Mouse (Mus musculus) midbrain, embryonic 11.5 days (tissue): Measurements from ENCODE around the gene Pcolce. TPM values are rescaled to one million over a fixed set of nuclear protein-coding genes. Genes with fewer than 3 reads are reported as not detected.
A peak's percentile ranks its signal among the peaks of the same experiment; 100 is the strongest.

Experiments
- ATAC-seq: fragments of 200-750 bp; cut with Nextera tagmentation; 2 replicates; pipeline ENCODE4 v1.8.0; 2017; ENCODE audit warnings: moderate TSS enrichment, moderate library complexity; ENCODE audit not compliant: low FRiP score
- DNase-seq: peaks from one replicate; pipeline ENCODE4 v3.0.0; 2015; ENCODE audit warnings: low spot score; ENCODE audit errors: missing footprints
- H3K27ac ChIP-seq: fragments of 300-500 bp; sonication (generic); 2 replicates; pipeline ENCODE4 v1.5.1; 2014; ENCODE audit warnings: low read depth, low read length
- H3K27me3 ChIP-seq: fragments of 300-500 bp; sonication (generic); 2 replicates; pipeline ENCODE4 v1.6.1; 2014; ENCODE audit warnings: mild to moderate bottlenecking, low read length, moderate library complexity, mixed read lengths; ENCODE audit not compliant: control insufficient read depth, insufficient read depth
- H3K36me3 ChIP-seq: fragments of 300-500 bp; sonication (generic); 2 replicates; pipeline ENCODE4 v1.6.1; 2014; ENCODE audit warnings: mild to moderate bottlenecking, low read length, moderate library complexity, mixed read lengths; ENCODE audit not compliant: control insufficient read depth, insufficient read depth
- H3K4me1 ChIP-seq: fragments of 300-500 bp; sonication (generic); 2 replicates; pipeline ENCODE4 v1.6.1; 2014; ENCODE audit warnings: low read length; ENCODE audit not compliant: control insufficient read depth, insufficient read depth
- H3K4me2 ChIP-seq: fragments of 300-500 bp; sonication (generic); 2 replicates; pipeline ENCODE4 v1.6.1; 2014; ENCODE audit warnings: mild to moderate bottlenecking, moderate library complexity
- H3K4me3 ChIP-seq: fragments of 300-500 bp; sonication (generic); 2 replicates; pipeline ENCODE4 v1.5.1; 2014; ENCODE audit warnings: low read depth, low read length
- H3K9ac ChIP-seq: fragments of 300-500 bp; sonication (generic); 2 replicates; pipeline ENCODE4 v1.6.1; 2014; ENCODE audit warnings: low read length
- H3K9me3 ChIP-seq: fragments of 300-500 bp; sonication (generic); 2 replicates; pipeline ENCODE4 v1.6.1; 2016; ENCODE audit warnings: low read length; ENCODE audit not compliant: control insufficient read depth
- WGBS: fragments of 180-500 bp; shearing (Covaris S2); extraction: QIAGEN DNeasy Blood & Tissue Kit; methylation state at CpG from one replicate; pipeline ENCODE4 v1.1.7; 2014; 5-methylcytosine and 5-hydroxymethylcytosine counted together
- polyA plus RNA-seq: library from polyadenylated mRNA; unstranded; fragments of >200 nt; fragmentation: Nextera tagmentation; extraction: Ambion mirVana; gene quantifications from 2 replicates; pipeline ENCODE4 v1.2.1, GENCODE M21; 2014

The Pcolce gene
- polyA plus RNA-seq, 1 experiment from 2014 or later, result 58.8 TPM

DNA sequence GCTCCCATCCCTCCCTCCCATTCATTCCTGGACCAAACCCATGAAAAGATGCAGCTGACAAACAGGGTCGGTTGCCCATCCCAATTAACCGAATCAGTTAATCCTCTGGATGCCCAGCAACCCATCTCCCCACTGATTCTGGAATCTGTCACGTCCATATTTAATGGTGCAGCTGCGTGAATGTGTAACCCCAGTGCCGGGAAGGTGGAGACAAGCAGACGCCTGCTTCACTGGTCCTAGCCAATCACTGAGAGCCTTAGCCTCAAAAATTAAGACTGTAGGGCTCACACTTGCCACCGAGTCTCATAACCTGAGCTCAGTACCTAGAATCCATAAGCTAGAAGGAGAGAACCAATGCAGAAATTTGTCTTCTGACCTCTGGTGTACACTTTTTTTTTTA is 17.7 kb downstream of the Pcolce start:
- H3K27me3 ChIP-seq, result no peaks in the 10 kb centered on the region
- H3K9me3 ChIP-seq, result no peaks in the 10 kb centered on the region
- DNase-seq, result peak; percentile 76
- H3K4me1 ChIP-seq, result peaks cover 9% of the 10 kb centered on the region
- no peak overlapping the region for H3K9ac ChIP-seq
- no peak for ATAC-seq
- H3K36me3 ChIP-seq, result no peaks in the 10 kb centered on the region; the same call in 1 of the 2 replicates
- no peak overlapping the region for H3K27ac ChIP-seq
- no peak overlapping the region for H3K4me2 ChIP-seq
- 86% methylated on average over 7 of the region's 7 CpGs for WGBS
- H3K4me3 ChIP-seq, result no peak overlapping the region

DNA sequence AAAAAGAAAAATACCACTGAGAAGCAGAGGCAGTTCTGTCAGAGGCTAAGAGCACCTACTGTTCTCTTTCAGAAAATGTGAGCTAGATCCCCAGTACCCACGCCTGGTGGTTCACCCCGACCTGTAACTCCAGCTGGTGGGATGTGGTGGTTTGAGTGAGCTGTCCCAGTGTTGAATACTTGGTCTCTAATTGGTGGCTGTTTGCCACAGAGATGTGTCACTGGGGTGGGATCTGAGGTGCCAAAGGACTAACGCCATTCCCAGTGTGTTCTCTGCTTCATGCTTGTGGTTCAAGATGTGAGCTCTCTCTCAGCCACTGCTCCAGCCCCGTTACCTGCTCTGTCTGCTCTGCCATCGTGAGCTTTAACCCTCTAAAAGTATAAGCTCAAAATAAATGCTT is 23.1 kb downstream of the Pcolce start:
- Histone ChIP-seq H3K9ac (no peak overlapping the region), H3K9me3 (no peaks in the 10 kb centered on the region; the same call in 1 of the 2 replicates), H3K36me3 (no peaks in the 10 kb centered on the region), H3K27me3 (no peaks in the 10 kb centered on the region), H3K27ac (no peak overlapping the region), H3K4me2 (no peak overlapping the region), H3K4me1 (no peaks in the 10 kb centered on the region), H3K4me3 (no peak overlapping the region)
- WGBS, result 81% methylated on average over 5 of the region's 5 CpGs
- DNase-seq, result no peak
- no peak for ATAC-seq

DNA sequence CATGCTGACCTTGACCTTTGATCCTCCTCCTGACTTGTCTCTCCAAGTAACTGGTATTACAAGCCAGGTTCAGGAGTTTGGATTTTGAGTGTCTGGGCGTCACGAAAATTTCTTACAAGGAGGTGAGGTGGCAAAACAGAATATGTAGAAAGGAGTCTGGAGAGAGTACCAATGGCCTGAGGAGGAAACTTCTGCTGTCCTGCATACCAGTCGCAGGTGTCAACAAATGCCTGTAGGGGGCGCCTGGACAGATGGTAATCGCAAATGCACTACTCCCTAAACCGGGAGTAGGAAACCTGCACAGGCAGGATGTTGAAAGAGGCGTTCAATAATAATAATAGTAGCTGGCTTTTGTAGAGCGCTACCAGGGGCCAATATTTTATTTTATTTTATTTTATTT is 28.6 kb downstream of the Pcolce start:
- Histone ChIP-seq H3K27me3 (peaks cover 2% of the 10 kb centered on the region; the same call in 1 of the 2 replicates), H3K4me2 (no peak overlapping the region), H3K9me3 (no peaks in the 10 kb centered on the region; the same call in 1 of the 2 replicates), H3K36me3 (no peaks in the 10 kb centered on the region), H3K4me1 (no peaks in the 10 kb centered on the region), H3K4me3 (no peak overlapping the region), H3K27ac (no peak overlapping the region), H3K9ac (no peak overlapping the region)
- WGBS, result 33% methylated on average over 8 of the region's 8 CpGs
- no peak for ATAC-seq
- DNase-seq, result peak; percentile 86

DNA sequence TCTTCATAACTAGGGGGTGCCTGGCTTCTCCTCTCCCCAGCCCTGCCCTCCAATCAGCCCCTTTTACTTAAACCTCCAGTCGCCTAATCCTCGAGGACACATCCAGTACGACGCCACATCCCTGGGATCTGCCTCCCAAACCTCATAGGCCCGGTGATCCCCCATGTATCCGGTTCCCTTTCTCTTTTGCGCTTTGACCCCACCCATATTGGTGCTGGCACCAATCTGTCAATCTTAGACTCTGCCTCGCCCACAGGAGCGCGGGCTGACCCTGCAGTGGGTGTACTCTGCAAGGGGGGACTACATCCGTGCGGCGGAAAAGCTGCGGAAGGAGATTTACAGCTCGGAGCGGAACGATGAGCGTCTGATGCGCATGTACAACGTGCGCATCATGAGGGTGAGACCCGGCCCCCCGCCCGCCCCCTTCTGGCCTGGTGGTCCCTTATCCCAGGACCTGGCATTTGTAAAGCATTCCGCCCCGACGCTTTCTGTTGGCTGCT is 29.9 kb downstream of the Pcolce start:
- peaks cover 2% of the 10 kb centered on the region; the same call in 1 of the 2 replicates for H3K27me3 ChIP-seq
- 10% methylated on average over 27 of the region's 27 CpGs for WGBS

DNA sequence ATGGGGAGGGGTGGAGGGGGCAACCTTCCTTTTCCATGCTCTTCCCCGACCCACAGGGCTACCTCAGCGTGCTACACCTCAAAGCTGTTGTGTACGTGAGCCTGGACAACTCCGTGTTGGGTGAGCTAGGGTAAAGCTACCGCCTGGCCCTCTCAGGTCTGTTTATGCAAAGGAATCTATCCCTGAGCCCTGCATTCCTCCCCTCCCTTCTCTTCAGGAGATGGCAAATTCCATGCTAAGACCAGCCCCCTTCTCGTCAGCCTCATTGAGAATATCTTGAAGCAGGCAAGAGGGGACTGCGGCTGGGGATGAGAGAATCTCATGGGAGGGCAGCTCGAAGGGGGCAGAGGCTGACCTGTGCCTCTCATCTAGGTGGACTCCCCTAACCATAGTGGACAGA is 30.9 kb downstream of the Pcolce start:
- Histone ChIP-seq H3K27ac (no peak overlapping the region), H3K36me3 (no peaks in the 10 kb centered on the region), H3K27me3 (peaks cover 2% of the 10 kb centered on the region; the same call in 1 of the 2 replicates), H3K4me3 (no peak overlapping the region), H3K9ac (no peak overlapping the region), H3K9me3 (no peaks in the 10 kb centered on the region), H3K4me1 (no peaks in the 10 kb centered on the region), H3K4me2 (no peak overlapping the region)
- no peak for DNase-seq
- WGBS, result 41% methylated on average over 8 of the region's 8 CpGs
- ATAC-seq, result 0 out of 2 replicates have a peak, but pooled peaks have one; percentile 33

More for the DNA sequence above, 29.9 kb downstream of the Pcolce start:
- peak overlapping the region; percentile 45 for H3K4me2 ChIP-seq
- H3K36me3 ChIP-seq, result no peaks in the 10 kb centered on the region
- H3K9ac ChIP-seq, result peak overlapping the region; percentile 49; the same call in 1 of the 2 replicates
- H3K4me1 ChIP-seq, result no peaks in the 10 kb centered on the region
- H3K9me3 ChIP-seq, result no peaks in the 10 kb centered on the region; the same call in 1 of the 2 replicates
- DNase-seq (peak; percentile 93), ATAC-seq (peak; percentile 72)
- no peak overlapping the region for H3K27ac ChIP-seq
- H3K4me3 ChIP-seq, result peak overlapping the region; percentile 24

DNA sequence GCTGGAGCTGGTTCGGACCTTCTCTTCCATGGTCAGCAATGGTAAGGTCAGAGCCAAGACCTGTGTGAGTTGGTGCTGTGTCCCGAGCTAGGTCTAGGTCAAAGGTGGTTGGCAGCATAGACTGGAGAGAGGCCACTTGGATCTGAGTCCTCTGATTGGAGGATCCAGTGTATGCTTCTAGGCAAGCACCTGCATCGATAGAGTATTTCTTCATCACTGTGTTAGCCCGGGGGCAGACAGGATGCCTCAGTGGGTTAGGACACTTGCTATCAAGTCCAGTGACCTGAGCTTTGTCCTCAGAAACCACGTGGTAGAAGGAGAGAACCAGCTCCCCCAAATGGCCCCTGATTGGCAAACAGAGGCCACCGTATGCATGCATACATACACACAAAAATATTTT is 33.3 kb downstream of the Pcolce start:
- H3K9me3 ChIP-seq, result no peaks in the 10 kb centered on the region

DNA sequence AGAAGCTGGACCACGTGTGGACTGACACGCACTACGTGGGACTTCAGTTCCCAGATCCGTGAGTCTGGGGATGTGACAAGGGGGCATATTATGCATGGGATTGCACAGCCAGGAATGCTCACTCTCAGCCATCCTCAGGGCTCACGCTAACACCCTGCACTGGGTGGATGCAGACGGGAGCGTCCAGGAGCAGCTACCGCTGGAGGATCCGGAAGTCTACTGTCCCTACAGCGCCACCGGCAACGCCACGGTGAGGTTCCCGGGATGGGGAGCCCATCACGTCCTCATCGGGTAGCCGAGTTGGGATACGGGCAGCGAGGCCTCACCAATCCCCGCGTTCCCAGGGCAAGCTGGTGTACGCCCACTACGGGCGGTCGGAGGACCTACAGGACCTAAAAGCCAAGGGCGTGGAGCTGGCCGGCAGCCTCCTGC is 39.1 kb downstream of the Pcolce start:
- Histone ChIP-seq H3K27me3 (no peaks in the 10 kb centered on the region), H3K27ac (no peak overlapping the region), H3K4me2 (peak overlapping the region; percentile 48), H3K9ac (peak overlapping the region; percentile 50), H3K36me3 (no peaks in the 10 kb centered on the region), H3K4me1 (peaks cover 7% of the 10 kb centered on the region), H3K4me3 (peak overlapping the region; percentile 14), H3K9me3 (no peaks in the 10 kb centered on the region)
- DNase-seq, result peak; percentile 92
- 7% methylated on average over 27 of the region's 27 CpGs for WGBS
- ATAC-seq, result peak; percentile 59

More for the DNA sequence above, 33.3 kb downstream of the Pcolce start:
- DNase-seq (no peak), ATAC-seq (no peak)
- Histone ChIP-seq H3K27ac (no peak overlapping the region), H3K4me3 (no peak overlapping the region), H3K36me3 (no peaks in the 10 kb centered on the region), H3K4me2 (no peak overlapping the region), H3K9ac (no peak overlapping the region), H3K27me3 (peaks cover 2% of the 10 kb centered on the region; the same call in 1 of the 2 replicates), H3K4me1 (no peaks in the 10 kb centered on the region)
- WGBS, result 81% methylated on average over 6 of the region's 6 CpGs

DNA sequence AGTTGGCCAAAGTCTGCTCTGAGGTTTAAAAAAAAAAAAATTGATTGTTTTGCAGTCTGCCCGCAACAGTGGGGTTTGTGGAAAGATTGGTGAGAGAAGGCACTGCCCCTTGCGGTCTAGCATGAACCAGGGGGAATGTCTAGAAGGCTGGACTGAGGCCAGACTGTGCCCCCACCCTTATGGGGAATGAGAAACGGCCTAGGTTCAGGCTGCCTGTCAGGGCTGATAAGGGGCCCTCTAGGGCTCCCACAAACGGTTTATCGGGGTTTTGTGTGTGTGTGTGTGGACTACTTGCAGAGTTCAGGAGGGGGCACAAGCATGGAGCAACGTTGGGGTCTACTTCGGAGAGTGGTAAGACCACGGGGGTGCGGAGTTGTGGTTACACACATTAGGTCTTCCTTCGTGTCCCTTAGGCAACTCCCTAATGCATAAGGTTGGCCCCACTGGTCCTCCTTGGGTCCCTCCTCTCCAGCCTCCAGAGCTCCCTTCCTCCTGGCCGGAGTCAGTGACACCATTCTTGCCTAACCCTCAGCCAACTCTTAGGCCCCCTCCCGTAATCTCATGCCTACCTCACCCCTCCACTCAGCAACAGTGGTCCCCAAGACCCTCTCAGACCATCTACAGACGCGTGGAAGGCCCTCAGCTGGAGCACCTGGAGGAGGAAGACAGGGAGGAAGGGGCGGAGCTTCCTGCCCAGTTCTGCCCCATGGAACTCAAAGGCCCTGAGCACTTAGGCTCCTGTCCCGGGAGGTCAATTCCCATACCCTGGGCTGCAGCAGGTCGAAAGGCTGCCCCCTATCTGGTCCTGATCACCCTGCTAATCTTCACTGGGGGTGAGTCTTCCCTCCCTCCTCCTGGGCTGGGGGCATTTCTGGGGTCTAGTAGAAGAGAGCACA is 42.6 kb downstream of the Pcolce start:
- Histone ChIP-seq H3K4me2 (no peak overlapping the region), H3K27me3 (no peaks in the 10 kb centered on the region), H3K4me3 (no peak overlapping the region), H3K4me1 (peaks cover 7% of the 10 kb centered on the region), H3K36me3 (no peaks in the 10 kb centered on the region), H3K9me3 (no peaks in the 10 kb centered on the region), H3K9ac (no peak overlapping the region), H3K27ac (no peak overlapping the region)
- WGBS, result 78% methylated on average over 17 of the region's 17 CpGs
- ATAC-seq (no peak), DNase-seq (no peak)

DNA sequence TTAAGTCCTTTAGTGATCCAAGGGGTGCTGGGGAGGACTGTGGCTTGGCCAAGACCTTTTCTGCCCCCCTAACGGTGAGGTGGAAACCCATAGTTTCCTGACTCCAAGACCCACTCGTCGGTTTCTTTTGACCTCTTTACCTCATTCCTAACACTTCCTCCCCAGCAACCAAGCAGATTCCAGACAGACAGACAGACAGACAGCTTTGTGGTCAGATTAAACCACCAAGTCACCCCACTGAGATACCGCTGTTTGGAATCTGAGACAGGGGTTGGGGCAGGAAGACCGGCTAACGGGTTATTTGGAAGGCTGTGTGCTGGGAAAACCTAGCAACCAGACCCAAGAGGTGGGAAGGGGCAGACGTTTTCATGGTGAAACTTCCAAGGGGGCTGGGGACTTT is 43.4 kb downstream of the Pcolce start:
- DNase-seq (no peak), ATAC-seq (no peak)
- Histone ChIP-seq H3K4me3 (no peak overlapping the region), H3K9ac (no peak overlapping the region), H3K4me2 (no peak overlapping the region), H3K36me3 (no peaks in the 10 kb centered on the region), H3K9me3 (no peaks in the 10 kb centered on the region), H3K27me3 (no peaks in the 10 kb centered on the region), H3K4me1 (peaks cover 7% of the 10 kb centered on the region), H3K27ac (no peak overlapping the region)
- WGBS, result 42% methylated on average over 7 of the region's 7 CpGs
